Mouse (Mus musculus) hindbrain, embryonic 12.5 days (tissue): ENCODE results near the gene Pip4k2a. TPM values are rescaled to one million over a fixed set of nuclear protein-coding genes. Genes with fewer than 3 reads are reported as not detected.

Source experiments
- ATAC-seq: fragments of 200-750 bp; cut with Nextera tagmentation; 2 replicates; pipeline ENCODE4 v1.8.0; 2017; ENCODE audit warnings: moderate TSS enrichment; ENCODE audit not compliant: low FRiP score
- H3K27ac ChIP-seq: fragments of 300-500 bp; sonication (generic); 2 replicates; pipeline ENCODE4 v1.5.1; 2016; ENCODE audit warnings: mild to moderate bottlenecking
- H3K27me3 ChIP-seq: fragments of 300-500 bp; sonication (generic); 2 replicates; pipeline ENCODE4 v1.6.1; 2016; ENCODE audit warnings: mild to moderate bottlenecking
- H3K36me3 ChIP-seq: fragments of 300-500 bp; sonication (generic); 2 replicates; pipeline ENCODE4 v1.6.1; 2016; ENCODE audit warnings: mild to moderate bottlenecking
- H3K4me1 ChIP-seq: fragments of 300-500 bp; sonication (generic); 2 replicates; pipeline ENCODE4 v1.6.1; 2016
- H3K4me2 ChIP-seq: fragments of 300-500 bp; sonication (generic); replicated peaks from 2 replicates; pipeline ENCODE4 v1.6.1; 2016; ENCODE audit warnings: mild to moderate bottlenecking
- H3K4me3 ChIP-seq: fragments of 300-500 bp; sonication (generic); 2 replicates; pipeline ENCODE4 v1.5.1; 2016; ENCODE audit warnings: mild to moderate bottlenecking
- H3K9ac ChIP-seq: fragments of 300-500 bp; sonication (generic); 2 replicates; pipeline ENCODE4 v1.6.1; 2016; ENCODE audit warnings: mild to moderate bottlenecking, moderate library complexity
- H3K9me3 ChIP-seq: fragments of 300-500 bp; sonication (generic); replicated peaks from 2 replicates; pipeline ENCODE4 v1.6.1; 2016; ENCODE audit warnings: mild to moderate bottlenecking
- WGBS: fragments of 180-500 bp; shearing (Covaris S2); methylation state at CpG from one replicate; pipeline ENCODE4 v1.1.7; 2016; 5-methylcytosine and 5-hydroxymethylcytosine counted together
- polyA plus RNA-seq: library from polyadenylated mRNA; unstranded; fragments of >200 nt; fragmentation: Nextera tagmentation; extraction: Ambion mirVana; gene quantifications from 2 replicates; pipeline ENCODE4 v1.2.1, GENCODE M21; 2016

Gene Pip4k2a
- polyA plus RNA-seq, 1 experiment from 2014 or later: 12.5 TPM

- peak overlapping the region; percentile 93 for H3K27ac ChIP-seq
- WGBS: under 1% methylated on average over 46 of the region's 46 CpGs
- peak; percentile 84 for ATAC-seq
These were observed 447 bp downstream of the Pip4k2a start for GRCm38 (mm10) chr2:18997387-18997971.

GRCm38 (mm10) chr2:18996451-18997211 lies 1.3 kb downstream of the Pip4k2a start:
- ATAC-seq: no peak
- WGBS: under 1% methylated on average over 25 of the region's 25 CpGs

More at GRCm38 (mm10) chr2:18997387-18997971, 447 bp downstream of the Pip4k2a start:
- Histone ChIP-seq H3K4me1 (peaks cover 17% of the 10 kb centered on the region), H3K4me2 (peak overlapping the region; percentile 96), H3K9ac (peak overlapping the region; percentile 81), H3K36me3 (no peaks in the 10 kb centered on the region), H3K9me3 (no peaks in the 10 kb centered on the region), H3K27me3 (no peaks in the 10 kb centered on the region), H3K4me3 (peak overlapping the region; percentile 79)

GRCm38 (mm10) chr2:18992512-18993510 lies 5.1 kb downstream of the Pip4k2a start:
- Histone ChIP-seq H3K4me2 (no peak overlapping the region), H3K27ac (no peak overlapping the region), H3K4me3 (no peak overlapping the region), H3K4me1 (peaks cover 12% of the 10 kb centered on the region), H3K9ac (no peak overlapping the region), H3K27me3 (no peaks in the 10 kb centered on the region), H3K9me3 (no peaks in the 10 kb centered on the region), H3K36me3 (no peaks in the 10 kb centered on the region)
- ATAC-seq: no peak
- WGBS: 81% methylated on average over 7 of the region's 7 CpGs

More at GRCm38 (mm10) chr2:18996451-18997211, 1.3 kb downstream of the Pip4k2a start:
- Histone ChIP-seq H3K4me1 (peaks cover 17% of the 10 kb centered on the region), H3K4me3 (peak overlapping the region; percentile 79), H3K36me3 (no peaks in the 10 kb centered on the region), H3K27ac (peak overlapping the region; percentile 93; the same call in 1 of the 2 replicates), H3K9ac (peak overlapping the region; percentile 81), H3K9me3 (no peaks in the 10 kb centered on the region), H3K27me3 (no peaks in the 10 kb centered on the region), H3K4me2 (peak overlapping the region; percentile 96)

DNA sequence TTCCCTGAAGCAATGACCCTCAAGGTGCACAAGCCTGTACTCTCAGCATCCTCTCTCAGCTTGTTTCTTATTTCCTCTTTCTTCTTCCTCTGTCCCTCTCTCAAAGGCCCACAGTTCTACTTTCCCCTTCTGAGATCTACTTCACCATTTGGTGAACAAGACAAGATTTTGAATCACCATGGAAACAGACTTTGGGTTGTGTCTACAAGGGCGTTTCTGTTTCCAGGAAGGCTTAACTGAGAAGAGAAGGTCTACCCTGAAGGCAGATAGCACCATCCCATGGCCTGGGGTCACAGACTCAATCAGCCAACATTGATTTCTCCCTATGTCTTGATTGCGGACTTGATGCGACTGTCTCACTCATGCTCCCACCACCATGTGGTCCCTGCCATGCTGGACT lies 9.0 kb downstream of the Pip4k2a start:
- 93% methylated on average over 3 of the region's 3 CpGs for WGBS
- Histone ChIP-seq H3K4me3 (no peak overlapping the region), H3K36me3 (no peaks in the 10 kb centered on the region), H3K9ac (no peak overlapping the region), H3K9me3 (no peaks in the 10 kb centered on the region), H3K27ac (no peak overlapping the region), H3K4me2 (no peak overlapping the region), H3K27me3 (no peaks in the 10 kb centered on the region), H3K4me1 (no peaks in the 10 kb centered on the region)
- no peak for ATAC-seq

GRCm38 (mm10) chr2:18985506-18985905 lies 12.4 kb downstream of the Pip4k2a start:
- no peak for ATAC-seq
- H3K4me2 ChIP-seq: no peak overlapping the region
- H3K27ac ChIP-seq: no peak overlapping the region
- no peak overlapping the region for H3K4me3 ChIP-seq
- 89% methylated on average over 3 of the region's 3 CpGs for WGBS
- H3K9ac ChIP-seq: no peak overlapping the region
- no peaks in the 10 kb centered on the region for H3K36me3 ChIP-seq
- H3K27me3 ChIP-seq: no peaks in the 10 kb centered on the region
- no peaks in the 10 kb centered on the region for H3K9me3 ChIP-seq
- no peaks in the 10 kb centered on the region for H3K4me1 ChIP-seq

- 0 out of 2 replicates have a peak, but pooled peaks cover 2% of the 10 kb centered on the region for H3K4me1 ChIP-seq
- no peaks in the 10 kb centered on the region for H3K27me3 ChIP-seq
- H3K9me3 ChIP-seq: no peaks in the 10 kb centered on the region
- H3K36me3 ChIP-seq: no peaks in the 10 kb centered on the region
- no peak overlapping the region for H3K9ac ChIP-seq
- no peak for ATAC-seq
- no peak overlapping the region for H3K4me3 ChIP-seq
- H3K27ac ChIP-seq: no peak overlapping the region
- WGBS: 95% methylated on average over 15 of the region's 15 CpGs
- H3K4me2 ChIP-seq: no peak overlapping the region
These were observed 13.7 kb downstream of the Pip4k2a start for GRCm38 (mm10) chr2:18984095-18984847.

DNA sequence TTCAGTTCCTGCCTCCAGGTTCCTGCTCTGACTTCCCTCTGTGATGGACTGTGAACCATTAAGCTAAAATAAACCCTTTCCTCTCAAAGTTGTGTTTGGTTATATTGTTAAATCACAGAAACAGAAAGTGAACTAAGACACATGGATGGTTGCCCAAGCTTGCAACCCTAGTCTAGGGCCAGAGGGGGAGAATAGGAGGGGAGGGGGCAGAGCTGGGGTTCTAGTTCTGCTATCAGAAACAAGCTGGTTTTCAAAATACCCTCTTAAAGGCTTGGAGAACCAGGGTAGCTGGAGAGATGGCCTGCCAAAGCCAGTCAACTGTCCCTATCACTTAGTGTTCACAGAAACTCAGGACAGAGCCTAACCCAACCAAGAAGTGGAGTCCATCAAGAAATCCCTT lies 14.4 kb downstream of the Pip4k2a start:
- no peak overlapping the region for H3K27ac ChIP-seq
- H3K9me3 ChIP-seq: no peaks in the 10 kb centered on the region
- H3K4me3 ChIP-seq: no peak overlapping the region
- no peak overlapping the region for H3K4me2 ChIP-seq
- no peaks in the 10 kb centered on the region for H3K36me3 ChIP-seq
- no peaks in the 10 kb centered on the region for H3K27me3 ChIP-seq
- ATAC-seq: no peak
- no peak overlapping the region for H3K9ac ChIP-seq
- H3K4me1 ChIP-seq: 0 out of 2 replicates have a peak, but pooled peaks cover 2% of the 10 kb centered on the region

GRCm38 (mm10) chr2:18982581-18982980 lies 15.3 kb downstream of the Pip4k2a start:
- H3K9me3 ChIP-seq: no peaks in the 10 kb centered on the region
- H3K36me3 ChIP-seq: no peaks in the 10 kb centered on the region

GRCm38 (mm10) chr2:18979675-18980074 lies 18.3 kb downstream of the Pip4k2a start:
- Histone ChIP-seq H3K9ac (no peak overlapping the region), H3K9me3 (no peaks in the 10 kb centered on the region), H3K4me3 (no peak overlapping the region), H3K27ac (no peak overlapping the region), H3K27me3 (no peaks in the 10 kb centered on the region), H3K4me1 (peaks cover 7% of the 10 kb centered on the region; the same call in 1 of the 2 replicates), H3K4me2 (no peak overlapping the region), H3K36me3 (no peaks in the 10 kb centered on the region)
- ATAC-seq: no peak
- WGBS: 81% methylated on average over 7 of the region's 7 CpGs

More at GRCm38 (mm10) chr2:18982581-18982980, 15.3 kb downstream of the Pip4k2a start:
- no peak overlapping the region for H3K4me3 ChIP-seq
- no peak overlapping the region for H3K4me2 ChIP-seq
- ATAC-seq: no peak
- no peak overlapping the region for H3K9ac ChIP-seq
- H3K27me3 ChIP-seq: no peaks in the 10 kb centered on the region
- 90% methylated on average over 6 of the region's 6 CpGs for WGBS
- 0 out of 2 replicates have a peak, but pooled peaks cover 2% of the 10 kb centered on the region for H3K4me1 ChIP-seq
- no peak overlapping the region for H3K27ac ChIP-seq

GRCm38 (mm10) chr2:18979046-18979445 lies 18.9 kb downstream of the Pip4k2a start:
- H3K27me3 ChIP-seq: no peaks in the 10 kb centered on the region
- H3K36me3 ChIP-seq: no peaks in the 10 kb centered on the region
- peaks cover 7% of the 10 kb centered on the region; the same call in 1 of the 2 replicates for H3K4me1 ChIP-seq
- no peaks in the 10 kb centered on the region for H3K9me3 ChIP-seq
- H3K4me2 ChIP-seq: no peak overlapping the region
- H3K4me3 ChIP-seq: no peak overlapping the region
- WGBS: 87% methylated on average over 4 of the region's 4 CpGs
- no peak overlapping the region for H3K9ac ChIP-seq
- ATAC-seq: no peak
- no peak overlapping the region for H3K27ac ChIP-seq

GRCm38 (mm10) chr2:18977201-18977805 lies 20.6 kb downstream of the Pip4k2a start:
- ATAC-seq: no peak
- H3K27ac ChIP-seq: no peak overlapping the region
- no peaks in the 10 kb centered on the region for H3K36me3 ChIP-seq
- peaks cover 10% of the 10 kb centered on the region for H3K9me3 ChIP-seq
- H3K27me3 ChIP-seq: no peaks in the 10 kb centered on the region
- no peak overlapping the region for H3K9ac ChIP-seq
- no peak overlapping the region for H3K4me2 ChIP-seq
- no peak overlapping the region for H3K4me3 ChIP-seq
- peaks cover 7% of the 10 kb centered on the region; the same call in 1 of the 2 replicates for H3K4me1 ChIP-seq
- WGBS: 87% methylated on average over 10 of the region's 10 CpGs
